Mouse (Mus musculus) heart, postnatal 14 days (tissue): Measurements from ENCODE around the gene Xpnpep3. TPM values are rescaled to one million over a fixed set of nuclear protein-coding genes. Genes with fewer than 3 reads are reported as not detected.
"Not testable (repeated sequence)": the region's sequence is repeated elsewhere in the genome, so short reads cannot be mapped to it uniquely, and the experiment has no call there.

Source experiments
- DNase-seq, 2 experiments: peaks; one replicate each; pipeline ENCODE4 v3.0.0; 2021 to 2022
- intact Hi-C: fragments of 180-260 bp; cut with DNase I; formaldehyde crosslinking; loops from one replicate; pipeline ENCODE4 v1.15.1; 2025
- total RNA-seq, 2 experiments: library from RNA; stranded (reverse); gene quantifications; 2 replicates each; pipeline ENCODE4 v1.2.3; 2021

Gene Xpnpep3
- total RNA-seq, 2 experiments from 2014 or later, result 12.5 to 13.4 TPM

DNA sequence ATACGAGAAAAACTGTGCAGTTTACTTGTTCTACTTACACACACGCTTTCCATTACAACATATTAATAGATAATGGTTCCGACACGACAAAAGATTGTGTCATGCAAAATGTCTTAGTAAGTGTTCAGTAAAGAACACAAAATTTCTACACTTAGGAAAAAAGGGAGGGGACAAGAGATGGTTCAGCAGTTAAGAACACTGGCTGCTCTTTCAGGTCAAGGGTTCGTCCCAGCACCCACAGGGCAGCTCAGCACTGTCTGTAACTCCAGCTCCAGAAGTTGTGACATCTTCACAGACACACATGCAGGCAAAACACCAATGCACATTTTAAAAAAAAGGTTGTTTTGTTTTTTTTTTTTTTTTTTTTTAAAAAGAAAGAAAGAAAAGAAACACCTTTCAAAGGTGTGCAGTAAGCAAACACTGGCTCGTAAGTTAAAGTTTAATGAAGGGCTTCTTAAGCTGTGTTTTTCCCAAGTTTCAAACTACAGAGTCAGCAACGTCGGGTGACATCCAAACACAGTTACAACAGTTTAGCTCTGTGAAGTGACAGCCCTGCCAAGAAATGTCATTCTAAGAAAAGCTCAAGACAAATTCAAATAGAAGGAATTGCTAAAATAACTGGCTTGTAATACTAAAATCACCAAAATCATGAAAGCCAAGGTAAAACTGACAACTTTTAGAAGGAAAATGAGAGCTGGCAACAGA, 5.6 kb upstream of the Xpnpep3 start:
- no peak for DNase-seq
- intact Hi-C loops, result no loop called here

- no peak for DNase-seq
- intact Hi-C loops, result loop anchor here (2.0 kb wide), 1 partner anchor 37 kb away; the partner anchor contains the start of gene Slc25a17
Measured at GRCm38 (mm10) chr15:81398189-81398588, 1.7 kb upstream of the Xpnpep3 start.

DNA sequence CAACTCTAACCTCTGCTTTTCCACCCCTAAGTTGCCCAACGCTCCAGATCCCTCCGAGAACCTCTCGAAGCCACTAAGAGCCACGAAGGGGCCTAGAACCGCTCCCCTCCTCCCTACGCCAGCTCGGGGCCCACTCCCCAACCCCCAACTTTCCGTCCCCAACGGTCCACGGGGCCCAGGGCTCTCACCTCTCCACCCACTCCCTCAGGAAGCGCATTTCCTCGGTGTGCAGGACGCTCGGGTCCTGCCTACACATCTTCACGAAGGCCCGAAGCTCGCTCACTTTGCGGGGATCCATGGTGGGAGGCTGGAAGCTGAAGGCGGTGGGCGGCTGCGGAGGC, 671 bp upstream of the Xpnpep3 start:
- intact Hi-C loops, result loop anchor here (2.0 kb wide), 1 partner anchor 38 kb away; the partner anchor contains the start of gene Slc25a17

DNA sequence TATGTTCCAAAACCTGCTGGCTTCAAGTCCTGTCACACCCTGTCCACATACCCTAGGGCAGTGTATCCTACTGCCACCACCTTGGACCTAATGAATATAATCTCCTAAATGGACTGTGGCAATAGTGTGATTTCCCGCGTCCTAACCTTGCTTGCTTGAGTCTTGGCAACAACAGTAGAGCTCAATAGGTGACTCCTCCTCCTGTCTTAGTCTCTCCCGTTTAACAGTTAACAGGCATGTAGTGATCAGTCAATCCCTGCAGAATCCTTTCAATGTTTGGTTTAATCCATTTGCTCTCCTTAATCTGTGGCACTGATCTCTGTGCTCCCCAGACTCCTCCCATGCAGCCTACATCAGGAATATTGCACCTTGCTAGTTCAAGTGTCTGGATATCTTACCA, 5.1 kb downstream of the Xpnpep3 start:
- intact Hi-C loops, result no loop called here
- no peak for DNase-seq

More for the DNA sequence above, 671 bp upstream of the Xpnpep3 start:
- no peak for DNase-seq

GRCm38 (mm10) chr15:81408199-81408598, 8.3 kb downstream of the Xpnpep3 start, which contains the start of gene Dnajb7:
Gene Dnajb7 (minus strand): TSS chr15:81408299.
- intact Hi-C loops, result no loop called here
- no peak for DNase-seq

- DNase-seq, result peak; percentile 24 to 64
- intact Hi-C loops, result not testable (repeated sequence)
Measured at GRCm38 (mm10) chr15:81416763-81417310, 16.9 kb downstream of the Xpnpep3 start.

- intact Hi-C loops, result no loop called here
- DNase-seq, result no peak
Measured at GRCm38 (mm10) chr15:81418065-81418464, 18.1 kb downstream of the Xpnpep3 start.

- intact Hi-C loops, result no loop called here
- no peak for DNase-seq
Measured at GRCm38 (mm10) chr15:81421454-81421853, 21.5 kb downstream of the Xpnpep3 start.

- DNase-seq, result no peak
- intact Hi-C loops, result no loop called here
Measured at GRCm38 (mm10) chr15:81422156-81422681, 22.3 kb downstream of the Xpnpep3 start.

GRCm38 (mm10) chr15:81425311-81425710, 25.4 kb downstream of the Xpnpep3 start:
- DNase-seq, result no peak
- intact Hi-C loops, result no loop called here

GRCm38 (mm10) chr15:81427947-81428346, 28.0 kb downstream of the Xpnpep3 start:
- no peak for DNase-seq
- intact Hi-C loops, result no loop called here

- DNase-seq, result no peak
Measured at GRCm38 (mm10) chr15:81431195-81431594, 31.3 kb downstream of the Xpnpep3 start.

DNA sequence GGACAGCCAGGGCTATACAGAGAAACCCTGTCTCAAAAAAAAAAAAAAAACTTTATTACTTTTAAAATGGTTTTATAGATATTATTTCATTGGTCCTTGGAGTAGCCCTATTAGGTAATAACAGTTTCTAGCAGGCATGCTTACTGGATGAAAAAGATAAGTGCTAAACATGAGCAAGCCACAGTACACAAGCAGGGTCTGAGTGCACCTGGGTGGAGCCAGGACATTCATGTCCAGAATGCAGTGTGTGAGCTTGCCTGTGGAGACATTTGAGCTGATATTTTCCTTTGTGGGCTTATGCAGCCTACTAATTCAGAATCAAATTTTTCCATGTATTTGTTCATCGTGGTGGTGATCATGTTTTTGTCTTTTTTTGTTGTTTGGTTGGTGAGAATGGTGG, 38.4 kb downstream of the Xpnpep3 start:
- DNase-seq, result no peak
- intact Hi-C loops, result no loop called here

More at GRCm38 (mm10) chr15:81431195-81431594, 31.3 kb downstream of the Xpnpep3 start:
- intact Hi-C loops, result no loop called here

DNA sequence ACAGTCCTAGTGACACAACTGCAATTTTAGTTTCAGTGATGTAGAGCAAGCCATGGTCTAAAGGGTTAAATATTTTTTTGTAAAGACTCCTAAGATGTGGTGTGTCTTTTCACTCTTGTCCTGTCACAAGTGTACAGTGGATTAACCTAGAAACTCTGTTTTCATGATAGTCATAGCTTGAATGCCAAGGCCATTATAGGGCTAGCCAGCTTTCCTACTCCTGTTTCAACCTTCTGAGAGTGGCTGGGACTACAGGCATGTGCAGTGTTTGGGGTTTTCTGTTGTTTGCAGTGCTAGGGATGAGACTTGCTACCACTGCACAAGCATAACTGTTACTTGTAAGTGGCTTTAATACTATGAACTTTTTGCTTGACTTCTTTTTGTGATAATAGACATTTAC, 39.3 kb downstream of the Xpnpep3 start:
- no peak for DNase-seq
- intact Hi-C loops, result no loop called here

- peak; percentile 45 to 79 for DNase-seq
- intact Hi-C loops, result loop anchor here (2.0 to 5.0 kb wide), 3 partner anchors 139 to 219 kb away; partner anchors contain the start of gene Ep300
Measured at GRCm38 (mm10) chr15:81448463-81448862, 48.5 kb downstream of the Xpnpep3 start.

- no peak for DNase-seq
- intact Hi-C loops, result no loop called here
Measured at GRCm38 (mm10) chr15:81461523-81461922, 61.6 kb downstream of the Xpnpep3 start.

DNA sequence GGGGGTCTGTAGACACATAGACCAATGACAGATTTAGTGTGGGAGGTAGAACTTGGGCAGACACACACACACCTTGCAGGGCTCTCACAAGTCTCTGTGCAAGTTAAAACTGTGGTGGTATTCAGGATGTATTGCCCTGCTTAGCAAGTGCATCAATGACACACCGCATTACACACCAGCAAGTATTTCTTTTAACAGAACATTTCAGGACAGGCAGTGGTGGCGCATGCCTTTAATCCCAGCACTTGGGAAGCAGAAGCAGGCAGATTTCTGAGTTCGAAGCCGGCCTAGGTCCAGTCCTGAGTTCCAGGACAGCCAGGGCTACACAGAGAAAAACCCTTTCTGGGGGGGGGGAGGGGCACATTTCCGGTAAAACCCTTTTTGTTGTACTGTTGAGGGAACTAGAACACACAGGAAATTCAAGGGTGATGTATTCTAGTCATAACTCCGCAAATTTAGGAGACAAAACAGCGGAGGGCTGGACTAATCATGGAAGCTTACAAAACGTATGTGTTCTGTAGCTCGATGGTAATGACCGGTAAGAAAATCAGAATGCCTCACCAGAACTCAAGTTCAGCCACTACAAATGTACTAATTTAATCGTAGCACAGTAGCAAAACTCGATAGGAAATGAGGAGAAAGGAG, 65.2 kb downstream of the Xpnpep3 start:
- DNase-seq, result no peak
- intact Hi-C loops, result loop anchor here (5.0 kb wide), 1 partner anchor 57 kb away; no protein-coding TSS in a partner anchor

GRCm38 (mm10) chr15:81465901-81466737, 66.2 kb downstream of the Xpnpep3 start, which contains the start of gene Rbx1:
Gene Rbx1 (plus strand): TSS chr15:81466296.
- intact Hi-C loops, result loop anchor here (2.0 to 5.0 kb wide), 2 partner anchors 56 to 119 kb away; partner anchors contain the start of gene Ep300
- DNase-seq, result peak; percentile 99

DNA sequence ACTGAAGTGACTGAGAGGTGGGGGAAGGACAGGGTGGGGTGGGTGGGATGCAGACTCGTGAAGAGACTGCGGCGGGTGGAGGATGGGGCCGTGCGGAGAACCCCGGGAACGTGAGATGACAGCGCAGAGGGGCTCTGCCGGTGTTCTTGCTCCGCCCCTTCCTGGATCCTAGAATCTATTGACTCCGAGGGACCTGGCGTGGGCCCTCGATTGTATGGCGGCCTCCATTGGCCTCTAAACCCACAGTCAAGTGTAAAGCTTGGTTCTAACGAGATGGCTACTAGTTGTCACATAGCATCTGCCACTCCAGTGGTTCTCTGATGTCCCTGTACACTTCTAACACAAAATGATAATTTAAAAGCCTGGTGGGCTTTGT, 66.8 kb downstream of the Xpnpep3 start:
- intact Hi-C loops, result loop anchor here (2.0 to 5.0 kb wide), 2 partner anchors 56 to 118 kb away; partner anchors contain the start of gene Ep300
- DNase-seq, result no peak

- intact Hi-C loops, result no loop called here
- no peak for DNase-seq
Measured at GRCm38 (mm10) chr15:81470735-81471134, 70.8 kb downstream of the Xpnpep3 start.
